In the genomic region with DNA sequence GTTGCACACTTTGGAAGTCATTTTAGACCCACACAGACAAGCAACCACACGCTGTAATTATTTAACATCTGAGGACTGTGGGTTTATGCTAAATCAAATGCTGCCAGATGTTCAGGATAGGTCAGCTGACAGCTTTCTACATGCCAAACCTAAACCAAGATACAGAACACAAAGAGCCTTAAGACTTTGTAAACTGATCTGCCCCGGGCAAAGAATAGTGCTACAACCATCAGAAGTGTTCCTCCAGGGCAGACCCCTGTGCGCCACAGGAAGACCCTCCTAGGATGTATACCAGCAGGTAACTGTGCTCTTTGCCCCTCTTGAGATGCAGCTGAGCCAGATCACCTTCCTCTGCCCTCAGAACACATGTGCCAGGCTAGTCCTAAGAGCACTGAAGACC, we compare ENCODE assay signal across 20 mouse cellular contexts.
DNase-seq lines count a peak whose midpoint lies in the region; ATAC-seq lines count a peak whose summit lies in the region.
"Had no signal": no experiment of that assay in that cellular context is flagged by ENCODE, and none has a peak within 500 bp of the region (broad histone marks: within the 10 kb centered on the region; RNA-seq: fewer than 3 reads in every experiment).

No protein-coding gene starts in this region.

- DNase-seq in neural tube, embryonic 10.5 days (ENCODE audit: extremely low spot score, low spot score), result no peak
- no peak for DNase-seq in left cerebral cortex, adult 18-20 months (ENCODE audit: low spot score in 2 of 2)
- no peak for DNase-seq in gastrocnemius, adult 8-10 months (ENCODE audit: low spot score in 2 of 2)
- DNase-seq in frontal cortex, postnatal 25 days (ENCODE audit: low spot score in 2 of 2), result no peak
- DNase-seq: adrenal gland, postnatal 10 days; cerebellum, adult 2 months; gastrocnemius, postnatal 14 days; heart, postnatal 10 days; kidney, postnatal 14 days; lung, adult 18-20 months; right cerebral cortex, adult 18-20 months had no signal

- H3K9me3 ChIP-seq in neural tube, embryonic 14.5 days (ENCODE audit: control insufficient read depth, low read length), result no peaks in the 10 kb centered on the region
- no peaks in the 10 kb centered on the region for H3K9me3 ChIP-seq in embryonic facial prominence, embryonic 12.5 days
- H3K9me3 ChIP-seq in limb, embryonic 13.5 days, result no peaks in the 10 kb centered on the region
- H3K9me3 ChIP-seq: heart, embryonic 10.5 days; midbrain, embryonic 10.5 days; stomach, embryonic 15.5 days had no signal

- H3K36me3 ChIP-seq in neural tube, embryonic 14.5 days (ENCODE audit: control insufficient read depth, insufficient read depth, low read length), result no peaks in the 10 kb centered on the region
- H3K36me3 ChIP-seq in embryonic facial prominence, embryonic 12.5 days, result no peaks in the 10 kb centered on the region
- H3K36me3 ChIP-seq in limb, embryonic 13.5 days, result no peaks in the 10 kb centered on the region
- H3K36me3 ChIP-seq: heart, embryonic 10.5 days; midbrain, embryonic 10.5 days; stomach, embryonic 15.5 days had no signal

- ATAC-seq in neural tube, embryonic 14.5 days (ENCODE audit: low read depth), result 0 out of 2 replicates have a peak, but pooled peaks have one; percentile 11
- 0 out of 2 replicates have a peak, but pooled peaks have one; percentile 52 for ATAC-seq in embryonic facial prominence, embryonic 12.5 days (ENCODE audit: insufficient number of reproducible peaks, insufficient read depth, low FRiP score, low TSS enrichment)
- peak; percentile 44 for ATAC-seq in limb, embryonic 13.5 days (ENCODE audit: low FRiP score, low read depth)
- ATAC-seq: intestine, postnatal 0 days had no signal

- 74% methylated on average over 3 of the region's 3 CpGs for WGBS in neural tube, embryonic 14.5 days
- 20% methylated on average over 3 of the region's 3 CpGs for WGBS in embryonic facial prominence, embryonic 12.5 days
- WGBS in limb, embryonic 13.5 days, result 26% methylated on average over 3 of the region's 3 CpGs

- no peak overlapping the region for H3K27ac ChIP-seq in neural tube, embryonic 14.5 days (ENCODE audit: low read depth, low read length)
- peak overlapping the region; percentile 54; the same call in 1 of the 2 replicates for H3K27ac ChIP-seq in embryonic facial prominence, embryonic 12.5 days
- peak overlapping the region; percentile 74 for H3K27ac ChIP-seq in limb, embryonic 13.5 days
- H3K27ac ChIP-seq: heart, embryonic 10.5 days; hindbrain, embryonic 14.5 days; midbrain, embryonic 10.5 days; stomach, embryonic 15.5 days had no signal

- H3K4me1 ChIP-seq in neural tube, embryonic 14.5 days (ENCODE audit: control insufficient read depth, insufficient read depth, low read length), result no peaks in the 10 kb centered on the region
- peaks cover 22% of the 10 kb centered on the region for H3K4me1 ChIP-seq in embryonic facial prominence, embryonic 12.5 days
- H3K4me1 ChIP-seq in limb, embryonic 13.5 days, result peaks cover 28% of the 10 kb centered on the region
- H3K4me1 ChIP-seq: stomach, embryonic 15.5 days had no signal

- no peaks in the 10 kb centered on the region for H3K27me3 ChIP-seq in neural tube, embryonic 14.5 days (ENCODE audit: control insufficient read depth, insufficient read depth, low read length)
- no peaks in the 10 kb centered on the region for H3K27me3 ChIP-seq in embryonic facial prominence, embryonic 12.5 days
- H3K27me3 ChIP-seq in limb, embryonic 13.5 days, result no peaks in the 10 kb centered on the region; the same call in 1 of the 2 replicates
- H3K27me3 ChIP-seq: CH12.LX; stomach, embryonic 15.5 days had no signal

- H3K4me2 ChIP-seq in neural tube, embryonic 14.5 days (ENCODE audit: low read depth, low read length), result no peak overlapping the region
- H3K4me2 ChIP-seq in embryonic facial prominence, embryonic 12.5 days (replicated peaks), result no peak overlapping the region
- no peak overlapping the region for H3K4me2 ChIP-seq in limb, embryonic 13.5 days (replicated peaks)
- H3K4me2 ChIP-seq: hindbrain, embryonic 14.5 days; stomach, embryonic 15.5 days had no signal

- H3K4me3 ChIP-seq in neural tube, embryonic 14.5 days (ENCODE audit: low read depth, low read length), result no peak overlapping the region
- H3K4me3 ChIP-seq in embryonic facial prominence, embryonic 12.5 days, result no peak overlapping the region
- H3K4me3 ChIP-seq in limb, embryonic 13.5 days, result no peak overlapping the region
- H3K4me3 ChIP-seq: heart, embryonic 10.5 days; midbrain, embryonic 10.5 days; stomach, embryonic 15.5 days had no signal

- H3K9ac ChIP-seq in neural tube, embryonic 14.5 days (replicated peaks; ENCODE audit: low read depth, low read length), result no peak overlapping the region
- H3K9ac ChIP-seq in embryonic facial prominence, embryonic 12.5 days, result no peak overlapping the region
- H3K9ac ChIP-seq in limb, embryonic 13.5 days, result no peak overlapping the region
- H3K9ac ChIP-seq: hindbrain, embryonic 14.5 days; stomach, embryonic 15.5 days had no signal
